Mouse (Mus musculus) small intestine, adult 2 months (tissue): ENCODE results near the gene Garnl3. TPM values are rescaled to one million over a fixed set of nuclear protein-coding genes. Genes with fewer than 3 reads are reported as not detected.
"Not testable (repeated sequence)": the region's sequence is repeated elsewhere in the genome, so short reads cannot be mapped to it uniquely, and the experiment has no call there.

Experiments
- H3K27ac ChIP-seq: fragments of 200-500 bp; 2 replicates; pipeline ENCODE4 v1.5.1; 2012; ENCODE audit warnings: low read depth, low read length, control low read depth, inconsistent platforms; ENCODE audit not compliant: insufficient read depth
- H3K27me3 ChIP-seq: fragments of 200-500 bp; 2 replicates; pipeline ENCODE4 v1.6.1; 2012; ENCODE audit warnings: mild to moderate bottlenecking, moderate library complexity, low read length, inconsistent platforms; ENCODE audit not compliant: control insufficient read depth, insufficient read depth
- H3K36me3 ChIP-seq: fragments of 200-500 bp; 2 replicates; pipeline ENCODE4 v1.6.1; 2012; ENCODE audit warnings: mild to moderate bottlenecking, low read length, control low read depth, inconsistent platforms; ENCODE audit not compliant: control insufficient read depth, insufficient read depth
- H3K4me1 ChIP-seq: fragments of 200-500 bp; 2 replicates; pipeline ENCODE4 v1.6.1; 2012; ENCODE audit warnings: low read length, inconsistent platforms, mixed read lengths; ENCODE audit not compliant: control insufficient read depth, insufficient read depth, insufficient read length
- H3K4me3 ChIP-seq: fragments of 200-500 bp; 2 replicates; pipeline ENCODE4 v1.5.1; 2012; ENCODE audit warnings: low read depth, mild to moderate bottlenecking, control low read depth, inconsistent platforms, low read length, moderate library complexity
- CTCF ChIP-seq: fragments of 200-500 bp; IDR thresholded peaks from 2 replicates; pipeline ENCODE4 v1.5.1; 2012; ENCODE audit warnings: low read depth, mild to moderate bottlenecking, control low read depth, inconsistent platforms, low read length, moderate library complexity, mixed read lengths; ENCODE audit not compliant: insufficient replicate concordance, insufficient read length; ENCODE audit errors: extremely low read depth
- POLR2A ChIP-seq: fragments of 200-500 bp; IDR thresholded peaks from 2 replicates; pipeline ENCODE4 v1.6.1; 2012; ENCODE audit warnings: low read depth, mild to moderate bottlenecking, control low read depth, inconsistent platforms, low read length, moderate library complexity
- WGBS: fragments of 180-500 bp; shearing (Covaris S2); methylation state at CpG from one replicate; pipeline ENCODE4 v1.1.7; 2018; 5-methylcytosine and 5-hydroxymethylcytosine counted together
- polyA plus RNA-seq: library from polyadenylated mRNA; depleted of rRNA; stranded (reverse); fragments of >200 nt; gene quantifications from 2 replicates; pipeline ENCODE4 v1.2.3, GENCODE M21; 2012

The Garnl3 gene
- polyA plus RNA-seq, 1 experiment = 2.0 TPM

DNA sequence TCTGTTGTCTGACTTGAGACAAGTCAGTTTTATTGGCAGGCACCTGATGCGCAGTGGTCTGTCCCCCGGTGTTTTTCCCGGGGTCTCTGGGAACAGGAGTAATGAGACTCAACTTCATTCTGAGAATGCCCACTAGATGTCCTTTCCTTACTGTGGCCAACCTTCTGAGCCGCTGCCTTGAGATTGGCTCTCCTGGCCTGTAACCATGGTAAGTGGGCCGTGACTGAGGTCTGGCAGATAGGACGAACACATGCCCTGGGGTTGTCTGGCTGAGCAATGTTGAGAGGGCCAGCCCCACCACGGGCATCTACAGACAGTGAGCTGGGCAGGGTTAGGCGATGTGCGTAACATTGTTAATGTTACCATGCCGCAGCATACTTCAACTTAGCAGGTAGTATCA lies 106.9 kb downstream of the Garnl3 start:
- Histone ChIP-seq H3K4me3 (no peak overlapping the region), H3K4me1 (no peaks in the 10 kb centered on the region), H3K27me3 (no peaks in the 10 kb centered on the region), H3K27ac (no peak overlapping the region), H3K36me3 (no peaks in the 10 kb centered on the region)
- TF ChIP-seq POLR2A = no peak
- TF ChIP-seq CTCF = no peak
- WGBS = 73% methylated on average over 10 of the region's 10 CpGs

DNA sequence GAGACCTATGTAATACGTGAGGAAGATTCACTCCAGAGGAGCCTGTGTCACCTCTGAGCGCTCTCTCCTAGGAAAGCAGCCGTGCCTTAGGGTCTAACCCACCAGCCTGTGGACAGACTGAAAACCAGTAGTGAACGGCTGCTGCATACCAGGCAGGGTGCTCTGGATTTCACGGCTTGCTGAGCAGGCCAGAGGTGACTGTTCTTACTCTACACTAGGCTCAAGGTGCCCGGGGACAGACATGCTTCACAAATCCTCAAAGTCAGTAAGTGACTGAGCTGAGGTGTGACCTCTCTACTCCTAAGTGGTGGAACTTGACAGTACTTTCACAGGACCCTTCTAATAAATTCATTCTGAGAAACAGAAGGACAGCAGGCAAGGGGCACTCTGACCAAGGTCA lies 108.6 kb downstream of the Garnl3 start:
- H3K4me1 ChIP-seq = no peaks in the 10 kb centered on the region
- H3K4me3 ChIP-seq = no peak overlapping the region
- H3K36me3 ChIP-seq = no peaks in the 10 kb centered on the region
- H3K27me3 ChIP-seq = no peaks in the 10 kb centered on the region
- TF ChIP-seq CTCF = no peak
- TF ChIP-seq POLR2A = no peak
- WGBS = 73% methylated on average over 6 of the region's 6 CpGs
- no peak overlapping the region for H3K27ac ChIP-seq

DNA sequence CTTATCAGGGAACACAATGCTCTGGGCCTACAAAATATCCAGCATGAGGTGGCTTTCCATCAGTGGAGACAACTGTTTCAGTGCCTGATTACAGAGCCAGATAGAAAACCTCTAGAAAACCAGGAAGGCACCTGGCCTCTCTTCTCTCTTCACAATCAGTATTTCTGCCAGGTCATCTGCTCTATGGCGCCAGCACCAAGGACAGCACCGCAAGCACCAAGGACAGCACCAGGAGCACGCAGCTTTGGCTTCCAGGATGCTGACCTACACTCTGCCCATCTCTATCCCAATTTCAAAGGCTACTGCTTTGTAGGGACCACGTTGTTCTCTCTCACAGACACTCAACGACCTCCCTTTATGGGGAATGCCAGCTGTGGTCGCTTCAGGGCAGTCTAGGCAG lies 113.4 kb downstream of the Garnl3 start:
- Histone ChIP-seq H3K27ac (no peak overlapping the region), H3K4me3 (no peak overlapping the region), H3K36me3 (no peaks in the 10 kb centered on the region), H3K27me3 (no peaks in the 10 kb centered on the region), H3K4me1 (no peaks in the 10 kb centered on the region)
- 8% methylated on average over 6 of the region's 6 CpGs for WGBS
- TF ChIP-seq CTCF (no peak), POLR2A (no peak)

DNA sequence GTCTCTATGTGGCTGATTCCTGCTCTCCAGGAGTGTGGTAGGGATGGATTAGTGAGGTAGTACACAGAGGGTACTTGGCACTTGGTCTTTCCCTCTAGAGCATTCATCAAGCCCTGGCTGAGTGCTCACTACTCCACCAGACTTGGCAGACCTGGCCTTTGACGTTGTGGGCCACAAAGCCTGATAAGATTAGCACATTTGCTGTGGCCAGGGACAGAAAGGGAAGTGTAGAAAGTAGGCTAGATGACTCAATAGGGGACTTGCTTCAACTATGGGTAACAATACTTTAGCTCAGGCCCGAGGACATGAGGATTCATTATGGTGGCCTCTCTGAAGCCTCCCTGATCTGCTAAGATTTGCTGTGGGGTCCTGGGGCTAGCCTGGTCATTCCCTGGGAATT lies 114.3 kb downstream of the Garnl3 start:
- H3K27ac ChIP-seq = no peak overlapping the region
- H3K36me3 ChIP-seq = no peaks in the 10 kb centered on the region
- no peak overlapping the region for H3K4me3 ChIP-seq
- TF ChIP-seq POLR2A (no peak), CTCF (no peak)
- 56% methylated on average over 2 of the region's 2 CpGs for WGBS
- no peaks in the 10 kb centered on the region for H3K27me3 ChIP-seq
- no peaks in the 10 kb centered on the region for H3K4me1 ChIP-seq

DNA sequence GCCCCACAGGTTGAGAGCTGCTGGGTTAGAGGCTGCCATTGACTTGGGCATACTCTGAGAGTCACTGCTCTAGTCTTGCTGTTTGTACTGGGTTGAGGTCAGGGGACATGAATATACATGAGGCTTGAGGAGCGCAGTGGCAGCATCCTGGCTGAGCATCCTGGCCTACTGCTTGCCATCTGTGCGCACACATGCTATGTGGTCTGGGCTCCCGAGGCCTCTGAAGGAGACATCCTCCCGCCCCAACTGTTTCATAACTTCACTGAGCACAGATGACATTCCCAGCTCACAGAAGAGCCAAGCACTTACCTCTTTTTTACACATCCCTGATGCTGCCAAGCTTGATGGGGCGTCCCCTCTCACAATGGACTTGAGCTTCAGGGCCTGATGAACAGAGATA lies 116.6 kb downstream of the Garnl3 start:
- Histone ChIP-seq H3K4me1 (no peaks in the 10 kb centered on the region), H3K27ac (no peak overlapping the region), H3K36me3 (no peaks in the 10 kb centered on the region), H3K4me3 (no peak overlapping the region), H3K27me3 (no peaks in the 10 kb centered on the region; the same call in 1 of the 2 replicates)
- 85% methylated on average over 5 of the region's 5 CpGs for WGBS
- no peak for TF ChIP-seq CTCF
- TF ChIP-seq POLR2A = no peak

DNA sequence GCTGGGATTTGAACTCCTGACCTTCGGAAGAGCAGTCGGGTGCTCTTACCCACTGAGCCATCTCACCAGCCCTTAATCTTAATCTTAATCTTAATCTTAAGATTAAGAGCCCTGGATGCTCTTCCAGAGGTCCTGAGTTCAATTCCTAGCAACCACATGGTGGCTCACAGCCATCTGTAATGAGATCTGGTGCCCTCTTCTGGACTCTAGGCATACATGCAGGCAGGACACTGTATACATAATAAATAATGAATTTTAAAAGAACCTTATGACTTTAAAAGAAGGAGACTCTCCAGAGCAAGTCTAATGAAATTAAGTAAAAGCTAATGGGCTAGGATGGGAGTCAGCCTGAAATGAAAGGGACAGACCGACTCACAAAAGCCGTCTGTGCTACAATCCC lies 122.4 kb downstream of the Garnl3 start:
- H3K27me3 ChIP-seq, H3K27ac ChIP-seq, H3K4me3 ChIP-seq, H3K36me3 ChIP-seq, H3K4me1 ChIP-seq: not testable (repeated sequence)
- 84% methylated on average over 4 of the region's 4 CpGs for WGBS

DNA sequence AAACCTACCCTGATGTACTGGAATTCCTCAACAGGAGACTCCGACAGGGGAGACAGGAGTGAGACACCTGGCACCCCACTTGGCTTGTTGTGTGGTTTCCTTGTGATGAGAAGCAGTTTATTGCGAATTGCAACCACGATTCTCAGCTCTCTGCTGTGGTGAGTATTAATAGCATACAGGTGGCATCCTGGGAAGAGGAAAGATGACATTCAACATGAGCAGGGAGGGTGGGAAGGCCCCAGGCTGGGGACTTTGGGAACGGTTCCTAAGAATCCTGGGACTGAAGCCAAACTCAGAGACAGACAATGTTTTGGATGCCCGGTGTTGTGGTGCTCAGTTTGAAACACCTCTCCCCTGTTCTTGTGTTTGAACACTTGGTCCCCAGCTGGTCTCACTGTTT lies 126.4 kb downstream of the Garnl3 start:
- Histone ChIP-seq H3K27me3 (no peaks in the 10 kb centered on the region), H3K27ac (no peak overlapping the region), H3K36me3 (no peaks in the 10 kb centered on the region), H3K4me3 (no peak overlapping the region), H3K4me1 (no peaks in the 10 kb centered on the region)
- TF ChIP-seq POLR2A (no peak), CTCF (no peak)
- 59% methylated on average over 5 of the region's 5 CpGs for WGBS

DNA sequence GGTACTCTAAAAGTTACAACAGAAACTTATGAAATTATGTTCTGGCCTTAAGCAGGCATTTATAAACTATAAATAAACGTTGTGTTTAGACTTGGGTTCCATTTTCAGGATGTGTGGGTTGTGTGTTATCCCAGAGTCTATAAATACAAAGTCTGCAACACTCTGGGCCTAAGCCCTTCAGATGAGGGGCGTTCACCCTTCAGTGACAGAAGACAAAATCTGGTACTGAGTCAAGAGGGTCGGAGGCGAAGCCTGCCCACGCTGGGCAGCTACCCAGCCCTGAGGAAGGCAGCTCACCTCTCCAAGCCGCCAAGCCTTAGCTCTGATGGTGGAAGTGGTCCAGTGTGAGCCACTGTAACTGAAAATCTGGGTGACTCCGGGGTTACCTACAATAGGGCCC lies 129.3 kb downstream of the Garnl3 start:
- Histone ChIP-seq H3K27me3 (no peaks in the 10 kb centered on the region), H3K27ac (no peak overlapping the region), H3K4me1 (no peaks in the 10 kb centered on the region), H3K36me3 (no peaks in the 10 kb centered on the region), H3K4me3 (no peak overlapping the region)
- TF ChIP-seq CTCF (no peak), POLR2A (no peak)
- 87% methylated on average over 7 of the region's 7 CpGs for WGBS
